Mouse (Mus musculus): ENCODE data around the gene Vwa7. TPM values are rescaled to one million over a fixed set of nuclear protein-coding genes. Genes with fewer than 3 reads are reported as not detected.
"Not testable (repeated sequence)": the region's sequence is repeated elsewhere in the genome, so short reads cannot be mapped to it uniquely, and the experiment has no call there.

The Vwa7 gene
- total RNA-seq, 2 experiments from 2014 or later = 0.30 to 0.37 TPM

DNA sequence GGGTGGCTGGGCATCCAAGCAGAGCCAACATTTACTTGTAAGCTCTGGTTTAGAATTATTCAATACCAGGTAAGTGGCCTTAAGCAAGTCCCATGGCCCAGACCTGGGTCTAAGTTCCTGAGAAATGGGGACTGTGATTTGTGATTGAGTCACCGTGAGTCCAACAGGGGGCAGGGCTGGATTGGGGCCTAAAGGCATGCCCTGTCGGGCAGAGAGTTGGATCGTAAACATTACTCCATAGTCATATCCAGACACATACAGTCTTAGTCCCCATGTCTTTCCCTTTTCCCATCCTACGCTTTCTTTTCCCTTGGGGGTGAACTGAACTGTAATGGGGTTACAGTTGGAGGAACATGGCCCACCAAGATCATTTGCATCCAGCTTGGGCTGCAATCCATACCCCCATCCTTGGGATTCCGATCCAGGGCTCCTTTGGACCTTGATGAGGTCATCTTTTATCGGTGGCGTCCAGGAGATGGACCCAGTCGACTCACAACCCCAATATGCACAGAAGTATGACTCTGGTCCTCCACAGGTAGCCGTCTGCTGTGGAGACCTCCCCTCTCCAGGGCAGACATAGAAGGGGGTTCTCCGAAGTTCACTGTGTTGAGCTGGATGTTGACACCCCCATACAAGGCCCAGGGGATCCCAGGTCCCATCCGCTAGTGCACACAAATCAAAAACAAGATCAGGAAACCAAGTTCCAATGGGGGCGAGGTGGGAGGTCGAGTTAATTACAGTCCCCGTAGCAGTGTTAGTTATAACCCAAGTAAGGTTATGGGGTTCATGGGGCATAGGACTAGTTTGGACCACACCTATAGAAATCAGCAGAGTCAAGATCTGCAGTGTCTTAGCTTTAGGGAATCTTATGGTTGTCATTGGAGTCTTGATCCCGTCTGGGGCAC lies 17.6 kb upstream of the Vwa7 start:
- intact Hi-C loops (cut with DNase I) = loop anchor here (2.0 kb wide), 1 partner anchor 14 kb away; no protein-coding TSS in a partner anchor
- DNase-seq (ENCODE audit: low spot score in 2 of 2) = no peak

GRCm38 (mm10) chr17:34999871-35000716 lies 16.3 kb upstream of the Vwa7 start:
- intact Hi-C loops (cut with DNase I) = loop anchor here (2.0 to 5.0 kb wide), 2 partner anchors 15 to 242 kb away; partner anchors contain the start of gene Ddx39b
- DNase-seq (ENCODE audit: low spot score in 2 of 2) = not testable (repeated sequence)

GRCm38 (mm10) chr17:35000717-35001451 lies 15.5 kb upstream of the Vwa7 start, which contains the start of gene Vars:
Gene Vars (plus strand): TSS chr17:35000987.
- intact Hi-C loops (cut with DNase I) = loop anchor here (5.0 kb wide), 1 partner anchor 241 kb away; the partner anchor contains the start of gene Ddx39b
- DNase-seq (ENCODE audit: low spot score in 2 of 2) = peak; percentile 77 to 85

DNA sequence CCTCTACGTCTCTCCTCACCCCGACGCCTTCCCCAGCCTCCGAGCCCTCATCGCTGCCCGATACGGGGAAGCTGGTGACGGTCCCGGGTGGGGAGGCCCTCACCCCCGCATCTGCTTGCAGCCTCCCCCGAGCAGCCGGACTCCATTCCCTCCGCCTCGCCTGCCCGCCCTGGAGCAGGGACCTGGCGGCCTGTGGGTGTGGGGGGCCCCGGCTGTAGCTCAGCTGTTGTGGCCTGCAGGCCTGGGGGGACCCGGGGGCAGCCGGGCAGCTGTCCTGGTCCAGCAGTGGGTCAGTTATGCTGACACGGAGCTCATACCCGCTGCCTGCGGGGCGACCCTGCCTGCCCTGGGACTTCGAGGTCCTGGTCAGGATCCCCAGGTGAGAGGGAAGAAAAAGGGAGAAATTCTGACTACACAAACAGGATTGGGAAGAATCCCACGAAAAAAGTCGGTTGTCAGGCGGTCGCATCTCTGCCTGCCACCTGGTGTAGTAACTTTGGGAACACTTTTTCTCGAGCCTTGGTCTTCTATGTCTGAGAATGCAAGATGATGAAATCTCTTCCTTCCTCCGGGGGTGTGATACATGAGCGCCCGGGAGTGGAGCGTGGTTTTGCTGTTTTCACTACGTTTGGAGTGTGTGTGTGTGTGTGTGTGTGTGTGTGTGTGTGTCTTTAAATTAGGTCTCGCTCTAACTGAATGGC lies 14.8 kb upstream of the Vwa7 start:
- DNase-seq (ENCODE audit: low spot score in 2 of 2) = peak; percentile 21 to 55
- intact Hi-C loops (cut with DNase I) = loop anchor here (5.0 kb wide), 1 partner anchor 241 kb away; the partner anchor contains the start of gene Ddx39b

DNA sequence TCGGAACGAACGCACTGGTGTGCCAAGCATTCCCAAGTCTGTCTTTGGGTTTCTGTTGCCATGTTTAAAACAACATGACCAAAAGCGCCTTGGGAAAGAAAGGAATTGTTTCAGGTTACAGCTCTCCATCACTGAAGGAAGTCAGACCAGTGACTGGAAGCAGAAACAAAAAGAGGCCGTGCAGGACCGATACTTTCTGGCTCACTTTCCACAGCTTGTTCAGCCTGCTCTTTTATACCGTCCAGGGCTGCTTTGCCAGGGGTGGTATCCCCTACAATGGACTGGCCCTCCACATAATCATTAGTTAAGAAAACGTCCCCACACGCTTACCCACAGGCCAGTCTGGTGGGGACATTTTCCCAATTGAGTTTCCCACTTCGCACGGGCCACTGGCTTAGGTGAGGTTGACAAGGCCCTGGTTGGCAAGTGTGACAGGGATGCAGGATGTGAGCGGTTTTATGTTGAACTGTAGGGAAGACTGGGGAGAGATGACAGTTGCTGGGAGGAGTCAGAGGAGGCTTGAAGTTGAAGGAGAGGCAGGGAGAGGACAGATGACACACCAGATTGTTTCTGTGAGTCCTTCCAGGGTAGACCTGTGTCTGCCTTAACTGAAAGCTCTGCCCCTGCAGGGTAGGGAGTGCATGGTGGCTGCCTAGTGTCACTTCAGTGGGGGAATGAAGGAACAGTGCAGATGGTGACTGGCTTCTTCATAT lies 14.1 kb upstream of the Vwa7 start:
- intact Hi-C loops (cut with DNase I) = loop anchor here (5.0 kb wide), 1 partner anchor 240 kb away; the partner anchor contains the start of gene Ddx39b
- no peak for DNase-seq (ENCODE audit: low spot score in 2 of 2)

DNA sequence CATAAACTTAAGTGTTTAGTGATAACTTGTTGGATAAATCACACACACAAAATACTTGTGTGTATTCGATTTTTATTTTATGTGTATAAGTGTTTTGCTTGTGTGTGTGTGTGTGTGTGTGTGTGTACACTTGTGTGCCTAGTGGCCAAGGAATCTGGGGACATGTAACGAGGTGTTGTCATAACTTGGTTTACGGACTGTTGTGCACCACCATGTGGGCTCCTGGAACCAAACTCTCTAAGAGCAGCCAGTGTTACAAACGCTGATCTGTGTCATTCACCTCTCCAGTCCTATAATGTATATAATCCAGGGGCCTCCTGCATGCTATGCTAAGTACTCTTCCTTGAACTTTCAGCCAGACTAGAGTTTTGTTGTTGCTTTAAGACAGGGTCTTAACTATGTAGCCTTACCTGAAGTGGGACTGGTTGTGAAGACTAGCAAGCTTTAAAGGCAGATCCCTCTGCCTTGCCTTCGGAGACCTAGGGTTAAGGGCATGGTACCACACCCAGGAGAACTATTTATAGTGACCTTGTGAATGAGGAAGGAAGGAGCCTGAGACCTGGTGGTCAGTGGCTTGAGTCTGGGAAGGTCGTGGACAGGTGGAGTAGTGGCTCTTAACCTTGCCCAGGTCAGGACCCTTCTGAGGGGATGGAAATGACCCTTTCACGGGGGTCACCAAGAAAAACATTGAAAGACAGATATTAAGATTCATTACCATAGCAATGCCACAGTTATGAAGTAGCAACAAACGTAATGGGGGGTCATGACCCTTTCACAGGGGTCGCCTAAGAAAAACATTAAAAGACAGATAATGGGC lies 13.1 kb upstream of the Vwa7 start:
- DNase-seq (ENCODE audit: low spot score in 2 of 2) = no peak
- intact Hi-C loops (cut with DNase I) = loop anchor here (5.0 kb wide), 1 partner anchor 239 kb away; the partner anchor contains the start of gene Ddx39b

DNA sequence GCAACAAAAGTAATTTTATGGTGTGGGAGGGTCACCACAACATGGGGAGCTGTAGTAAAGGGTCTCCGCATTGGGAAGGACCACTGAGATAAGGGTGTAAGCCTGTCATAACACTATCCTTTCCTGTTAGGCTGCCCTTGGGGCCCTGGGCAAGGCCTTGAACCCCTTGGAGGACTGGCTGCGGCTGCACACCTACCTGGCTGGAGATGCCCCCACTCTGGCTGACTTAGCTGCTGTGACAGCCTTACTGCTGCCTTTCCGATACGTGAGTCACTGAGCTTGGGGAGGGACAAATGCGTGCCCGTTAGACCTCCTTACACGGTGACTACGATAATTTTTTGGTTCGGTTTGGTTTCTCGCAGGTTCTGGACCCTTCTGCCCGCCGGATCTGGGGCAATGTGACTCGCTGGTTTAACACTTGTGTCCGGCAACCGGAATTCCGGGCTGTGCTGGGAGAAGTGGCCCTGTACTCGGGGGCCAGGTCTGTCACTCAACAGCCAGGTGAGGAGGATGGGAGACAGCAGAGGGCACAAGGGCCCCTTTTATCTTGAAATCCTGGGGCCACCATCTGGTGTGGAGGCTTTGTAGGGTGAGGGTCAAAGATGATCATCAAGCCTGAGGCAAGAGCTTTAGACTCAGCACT lies 12.2 kb upstream of the Vwa7 start:
- no peak for DNase-seq (ENCODE audit: low spot score in 2 of 2)
- intact Hi-C loops (cut with DNase I) = loop anchor here (5.0 kb wide), 1 partner anchor 238 kb away; the partner anchor contains the start of gene Ddx39b

GRCm38 (mm10) chr17:35005158-35005557 lies 11.2 kb upstream of the Vwa7 start:
- intact Hi-C loops (cut with DNase I) = no loop called here
- no peak for DNase-seq (ENCODE audit: low spot score in 2 of 2)

DNA sequence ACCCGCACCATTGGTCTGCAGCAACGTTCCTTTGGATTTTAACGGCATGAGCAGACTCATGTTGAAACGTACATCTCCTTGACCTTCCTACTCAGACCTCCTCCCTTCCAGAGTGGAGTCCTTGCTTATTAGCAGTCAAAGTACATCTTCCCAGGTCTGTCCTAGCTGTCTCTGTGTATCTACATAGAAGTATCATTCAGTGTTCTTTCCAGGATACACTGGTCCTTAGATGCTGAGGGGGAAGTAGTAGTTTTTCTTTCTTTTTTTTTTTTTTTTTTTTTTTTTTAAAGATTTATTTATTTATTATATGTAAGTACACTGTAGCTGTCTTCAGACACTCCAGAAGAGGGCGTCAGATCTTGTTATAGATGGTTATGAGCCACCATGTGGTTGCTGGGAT lies 10.5 kb upstream of the Vwa7 start:
- DNase-seq (ENCODE audit: low spot score in 2 of 2); intact Hi-C loops (cut with DNase I): not testable (repeated sequence)

DNA sequence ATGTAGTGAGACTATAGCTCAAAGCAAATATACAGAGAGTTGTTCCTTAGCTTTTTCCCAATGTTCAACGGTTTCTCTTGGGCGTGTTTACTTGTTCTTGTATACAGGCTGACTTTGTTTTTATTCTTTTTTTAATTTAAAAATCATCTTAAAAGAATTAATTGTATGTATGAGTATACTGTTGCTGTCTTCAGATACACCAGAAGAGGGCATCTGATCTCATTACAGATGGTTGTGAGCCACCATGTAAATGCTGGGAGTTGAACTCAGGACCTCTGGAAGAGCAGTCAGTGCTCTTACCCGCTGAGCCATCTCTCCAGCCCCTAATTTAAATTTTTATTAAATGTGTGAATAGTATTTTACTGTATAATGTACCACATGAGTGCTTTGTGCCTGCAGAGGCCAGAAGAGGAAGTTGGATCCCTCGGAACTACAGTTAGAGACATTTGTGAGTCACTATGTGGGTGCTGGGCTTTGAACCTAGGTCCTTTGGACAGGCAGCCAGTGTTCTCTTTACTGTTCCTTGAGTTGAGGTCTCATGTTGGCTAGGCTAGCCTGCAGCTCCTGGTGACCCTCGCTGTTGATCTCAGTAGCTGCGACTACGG lies 8.9 kb upstream of the Vwa7 start:
- intact Hi-C loops (cut with DNase I) = no loop called here

GRCm38 (mm10) chr17:35009586-35009985 lies 6.8 kb upstream of the Vwa7 start:
- intact Hi-C loops (cut with DNase I) = no loop called here
- DNase-seq (ENCODE audit: low spot score in 2 of 2) = no peak

More for the DNA sequence above, 8.9 kb upstream of the Vwa7 start:
- DNase-seq (ENCODE audit: low spot score in 2 of 2) = no peak

- DNase-seq (ENCODE audit: low spot score in 2 of 2) = no peak
- intact Hi-C loops (cut with DNase I) = no loop called here
Measured at GRCm38 (mm10) chr17:35011440-35011839, 4.9 kb upstream of the Vwa7 start.

DNA sequence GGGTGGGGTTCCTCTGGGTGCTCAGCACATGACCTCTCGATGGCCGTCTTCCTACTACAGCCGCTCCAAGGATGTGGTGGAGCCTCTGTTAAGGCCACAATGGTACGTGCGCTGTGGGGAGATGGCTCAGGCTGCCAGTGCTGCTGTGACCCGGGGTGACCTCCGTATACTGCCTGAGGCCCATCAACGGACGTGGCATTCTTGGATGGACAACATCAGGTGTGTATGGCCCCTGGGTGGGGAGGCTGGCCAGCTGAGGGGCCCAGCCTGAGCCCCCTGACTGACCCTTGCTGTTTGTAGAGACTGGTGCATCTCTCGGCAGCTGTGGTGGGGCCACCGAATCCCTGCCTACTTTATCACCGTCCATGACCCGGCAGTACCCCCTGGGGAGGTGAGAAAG lies 3.9 kb upstream of the Vwa7 start:
- no peak for DNase-seq (ENCODE audit: low spot score in 2 of 2)
- intact Hi-C loops (cut with DNase I) = no loop called here

GRCm38 (mm10) chr17:35013221-35013620 lies 3.2 kb upstream of the Vwa7 start:
- DNase-seq (ENCODE audit: low spot score in 2 of 2) = no peak
- intact Hi-C loops (cut with DNase I) = no loop called here

GRCm38 (mm10) chr17:35015296-35015695 lies 1.1 kb upstream of the Vwa7 start:
- intact Hi-C loops (cut with DNase I) = no loop called here
- no peak for DNase-seq (ENCODE audit: low spot score in 2 of 2)

All from left cerebral cortex, postnatal 25 days (tissue).